Mouse (Mus musculus) MEL (cell line): ENCODE measurements at regions not wholly inside any gene's neighbourhood (a gene's known extent, or its start where the extent isn't known, plus 50 kb on each side); places are given as distances from the start of the nearest gene placed in this dataset.

Experiments
- CTCF ChIP-seq, 3 experiments: IDR thresholded peaks in 2 of 3; conservative IDR thresholded peaks in 1 of 3; 2 replicates each; pipeline ENCODE4 v1.5.1; 2011 to 2012; ENCODE audit warnings: low read length in 3 of 3, low read depth in 2 of 3, mild to moderate bottlenecking in 2 of 3, improper control_type of control experiment in 1 of 3, inconsistent platforms in 1 of 3, mixed read lengths in 1 of 3, moderate library complexity in 1 of 3; ENCODE audit not compliant: control insufficient read depth in 1 of 3, insufficient read depth in 1 of 3, poor library complexity in 1 of 3, severe bottlenecking in 1 of 3
- GABPA ChIP-seq: IDR thresholded peaks from 2 replicates; pipeline ENCODE4 v1.6.1; 2012; ENCODE audit warnings: low read depth, mild to moderate bottlenecking, inconsistent platforms, low read length, improper control_type of control experiment, moderate library complexity
- GATA1 ChIP-seq: IDR thresholded peaks from 2 replicates; pipeline ENCODE4 v1.6.1; 2011; ENCODE audit warnings: low read depth, low read length, improper control_type of control experiment
- HCFC1 ChIP-seq: IDR thresholded peaks from 2 replicates; pipeline ENCODE4 v1.6.1; 2012; ENCODE audit warnings: low read depth, mild to moderate bottlenecking, inconsistent platforms, low read length, improper control_type of control experiment, moderate library complexity
- MEF2A ChIP-seq: IDR thresholded peaks from 2 replicates; pipeline ENCODE4 v1.6.1; 2014; ENCODE audit warnings: low read depth, mild to moderate bottlenecking, inconsistent platforms, low read length, improper control_type of control experiment; ENCODE audit not compliant: poor library complexity, insufficient replicate concordance, severe bottlenecking; ENCODE audit errors: extremely low read depth
- MYB ChIP-seq: IDR thresholded peaks from 2 replicates; pipeline ENCODE4 v1.6.1; 2011; ENCODE audit warnings: mild to moderate bottlenecking, low read depth, low read length, improper control_type of control experiment
- POLR2A ChIP-seq, 2 experiments: IDR thresholded peaks; 2 replicates each; pipeline ENCODE4 v1.6.1; 2011 to 2012; ENCODE audit warnings: low read length in 2 of 2, mild to moderate bottlenecking in 2 of 2, control low read depth in 1 of 2, improper control_type of control experiment in 1 of 2, low read depth in 1 of 2, moderate library complexity in 1 of 2; ENCODE audit not compliant: control insufficient read depth in 1 of 2, insufficient read depth in 1 of 2, poor library complexity in 1 of 2
- RCOR1 ChIP-seq: IDR thresholded peaks from 2 replicates; pipeline ENCODE4 v1.6.1; 2012; ENCODE audit warnings: low read depth, mild to moderate bottlenecking, inconsistent platforms, low read length, improper control_type of control experiment
- SIN3A ChIP-seq: IDR thresholded peaks from 2 replicates; pipeline ENCODE4 v1.6.1; 2012; ENCODE audit warnings: low read length, improper control_type of control experiment, inconsistent platforms
- USF1 ChIP-seq: IDR thresholded peaks from 2 replicates; pipeline ENCODE4 v1.6.1; 2014; ENCODE audit warnings: low read depth, mild to moderate bottlenecking, inconsistent platforms, low read length, improper control_type of control experiment, moderate library complexity
- ZNF384 ChIP-seq: IDR thresholded peaks from 2 replicates; pipeline ENCODE4 v1.6.1; 2012; ENCODE audit warnings: low read depth, mild to moderate bottlenecking, inconsistent platforms, low read length, improper control_type of control experiment

DNA sequence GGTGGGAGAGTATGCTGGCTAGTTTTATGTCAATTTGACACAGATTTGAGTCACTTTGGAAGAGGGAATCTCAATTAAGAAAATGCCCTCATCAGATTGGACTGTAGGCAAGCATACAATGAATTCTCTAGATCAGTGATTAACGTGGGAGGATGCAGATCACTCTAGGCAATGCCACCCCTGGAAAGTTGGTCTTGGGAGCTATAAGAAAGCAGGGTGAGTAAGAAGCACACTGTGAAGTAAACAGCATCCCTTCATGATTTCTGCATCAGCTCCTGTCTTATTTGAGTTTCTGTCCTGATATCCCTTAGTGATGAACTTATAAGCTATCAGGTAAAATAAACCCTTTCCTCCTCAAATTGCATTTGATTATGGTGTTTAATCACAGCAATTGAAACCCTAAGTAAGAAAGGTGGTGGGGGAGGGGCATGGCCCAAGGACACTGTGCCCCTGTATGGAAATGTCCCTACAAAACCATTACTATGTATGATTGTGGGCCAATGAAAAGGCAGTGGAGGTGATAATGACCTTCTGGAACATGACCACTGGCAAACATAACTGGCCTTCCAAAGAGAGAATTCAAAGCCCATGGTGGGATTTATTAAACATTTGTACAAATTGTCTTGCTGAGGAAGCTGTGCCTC lies 640.3 kb upstream of the Vstm2b start:
- TF ChIP-seq CTCF (IDR thresholded peaks at IDR 0.05 in 2 of 3, conservative IDR thresholded peaks at IDR 0.05 in 1 of 3; ENCODE audit: control insufficient read depth in 1 of 3, insufficient read depth in 1 of 3, low read depth in 2 of 3, low read length in 3 of 3, poor library complexity in 1 of 3, severe bottlenecking in 1 of 3) (no peak), POLR2A (IDR thresholded peaks at IDR 0.05; ENCODE audit: control insufficient read depth in 1 of 2, insufficient read depth in 1 of 2, low read depth in 1 of 2, low read length in 2 of 2, poor library complexity in 1 of 2) (no peak), SIN3A (no peak), GABPA (no peak), HCFC1 (no peak), MYB (no peak), MEF2A (no peak), GATA1 (no peak), RCOR1 (no peak), USF1 (no peak), ZNF384 (no peak)
